Mouse (Mus musculus) adrenal gland, postnatal 14 days (tissue): ENCODE data around the gene Olfr1178. TPM values are rescaled to one million over a fixed set of nuclear protein-coding genes. Genes with fewer than 3 reads are reported as not detected.

ENCODE experiments used
- DNase-seq: peaks from one replicate; pipeline ENCODE4 v3.0.0; 2021; ENCODE audit warnings: mixed read lengths
- long read RNA-seq, 2 experiments: library from polyadenylated mRNA; stranded (forward); transcript quantifications; one replicate each; pipeline ENCODE4 v2.0.0; 2021
- total RNA-seq: library from RNA; stranded (reverse); gene quantifications from 2 replicates; pipeline ENCODE4 v1.2.3, GENCODE M21; 2021

The Olfr1178 gene
- not detected in 2 replicates for total RNA-seq
- long read RNA-seq, experiment 1 = 0 reads
- long read RNA-seq, experiment 2 = 0 reads

DNA sequence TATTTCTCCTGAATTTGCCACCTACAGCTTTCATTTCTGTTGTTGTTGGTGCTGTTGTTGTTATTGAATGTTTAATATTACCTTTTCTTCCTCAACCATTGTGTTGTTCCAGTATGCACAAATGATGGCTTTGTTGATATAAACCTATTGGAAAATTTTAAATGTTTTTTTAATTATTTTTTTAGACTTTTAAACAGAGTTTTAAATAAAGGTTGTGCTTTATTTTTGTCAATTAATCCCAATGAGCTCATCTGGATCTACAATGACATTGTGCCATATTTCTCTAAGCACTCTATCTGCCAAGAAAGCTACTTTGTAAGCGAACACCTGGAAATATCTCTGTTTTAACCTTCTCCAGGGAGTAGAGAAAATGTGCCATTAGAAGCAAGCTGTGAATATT lies at the start of gene Olfr1178:
Olfr1178 (plus strand) TSS at position 301 of the 400 bp plus-strand sequence.
- DNase-seq = no peak

DNA sequence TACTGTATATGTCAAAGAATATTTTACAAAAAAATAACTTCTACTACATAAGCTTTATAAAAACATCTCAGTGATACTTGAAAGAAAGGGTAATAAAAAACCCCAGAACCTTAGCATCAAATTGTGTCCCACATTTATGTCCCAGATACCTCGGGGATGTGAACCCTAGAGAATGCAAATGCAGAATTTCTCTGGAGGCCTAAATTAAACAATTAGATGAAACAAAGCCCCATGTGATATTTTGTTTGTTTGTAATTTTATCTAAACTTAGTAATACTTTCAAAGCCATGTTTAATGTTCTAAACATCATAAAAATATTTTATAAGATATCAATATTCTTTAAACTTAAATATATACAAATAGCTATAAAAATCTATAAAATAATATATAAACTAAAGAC lies 40.5 kb upstream of the Olfr1178 start, which contains the start of gene Olfr1177-ps:
Olfr1177-ps (minus strand) TSS at position 101 of the 400 bp plus-strand sequence.
- no peak for DNase-seq

DNA sequence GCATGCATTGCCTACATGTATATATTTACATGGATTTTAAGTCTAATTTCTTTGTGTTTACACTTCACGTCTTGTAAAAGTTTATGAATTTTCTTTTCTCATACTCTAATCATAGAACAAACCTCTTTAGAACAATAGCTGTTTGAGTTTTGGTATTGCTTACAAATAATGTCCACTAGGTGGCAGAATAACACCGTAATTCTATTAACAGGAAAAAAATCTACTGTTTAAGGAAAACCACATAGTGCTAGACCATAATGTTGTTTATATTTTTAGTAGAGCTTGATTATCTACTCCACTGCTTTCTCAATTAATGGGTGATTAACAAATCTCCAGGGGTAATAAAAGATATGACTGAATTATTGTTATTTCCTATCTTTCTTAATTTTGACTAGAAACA lies 30.6 kb upstream of the Olfr1178 start:
- no peak for DNase-seq

DNA sequence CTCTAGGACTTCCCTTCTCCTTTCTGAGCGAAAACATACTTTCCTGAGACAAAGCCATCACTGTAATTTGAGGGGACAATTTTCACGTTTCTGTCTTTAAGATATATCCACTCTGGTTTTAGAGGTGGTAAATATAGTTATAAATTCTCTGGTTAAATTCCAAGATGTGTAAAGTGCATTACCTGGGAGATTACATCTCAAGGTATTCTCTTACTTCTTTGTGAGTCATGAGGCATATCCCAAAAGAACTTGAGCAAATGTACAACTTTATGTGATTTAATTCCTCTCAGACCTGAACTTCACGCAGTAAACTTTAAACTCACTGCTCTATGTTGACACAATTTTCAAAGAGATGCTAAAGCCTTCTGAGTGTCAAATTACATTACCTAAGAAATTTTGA lies 19.5 kb downstream of the Olfr1178 start, which contains the start of gene Olfr1179:
Olfr1179 (minus strand) TSS at position 101 of the 400 bp plus-strand sequence.
- no peak for DNase-seq

DNA sequence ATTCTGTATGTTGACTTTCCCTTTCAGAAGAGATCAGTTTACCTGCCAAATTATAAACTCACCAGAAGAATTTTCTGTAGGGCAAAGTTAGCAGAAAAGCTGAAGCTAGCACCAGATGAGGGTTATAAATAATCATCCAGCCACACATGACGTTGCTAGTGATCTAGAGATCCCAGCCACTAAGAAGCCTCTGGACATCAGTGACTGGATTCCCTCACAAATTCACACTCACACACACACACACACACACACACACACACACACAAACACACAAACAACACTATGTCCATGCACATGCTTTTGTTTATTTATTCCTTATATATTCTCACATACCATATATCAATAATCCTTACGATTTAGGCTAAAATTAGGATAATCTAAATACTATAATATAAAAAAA lies 32.2 kb downstream of the Olfr1178 start, which contains the start of gene Olfr1180:
Olfr1180 (minus strand) TSS at position 101 of the 400 bp plus-strand sequence.
- no peak for DNase-seq

DNA sequence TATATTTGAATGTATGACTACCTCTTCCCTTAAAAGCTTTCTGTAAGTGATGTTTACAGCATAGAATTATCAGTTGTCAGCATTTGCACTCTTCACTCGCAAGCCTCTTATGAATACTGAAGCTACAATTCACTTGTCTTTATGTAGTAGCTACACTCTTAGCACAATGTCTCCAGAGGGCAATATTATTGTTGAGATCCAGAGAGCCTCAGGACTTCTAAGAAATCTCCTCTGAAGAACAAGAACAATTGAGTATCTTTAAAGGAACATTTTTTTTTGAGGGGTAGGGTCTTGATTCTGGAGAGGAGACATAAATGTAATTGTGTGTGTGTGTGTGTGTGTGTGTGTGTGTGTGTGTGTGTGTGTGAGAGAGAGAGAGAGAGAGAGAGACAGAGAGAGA lies 39.2 kb downstream of the Olfr1178 start, which contains the start of gene Olfr1181:
Olfr1181 (minus strand) TSS at position 101 of the 400 bp plus-strand sequence.
- DNase-seq = no peak

DNA sequence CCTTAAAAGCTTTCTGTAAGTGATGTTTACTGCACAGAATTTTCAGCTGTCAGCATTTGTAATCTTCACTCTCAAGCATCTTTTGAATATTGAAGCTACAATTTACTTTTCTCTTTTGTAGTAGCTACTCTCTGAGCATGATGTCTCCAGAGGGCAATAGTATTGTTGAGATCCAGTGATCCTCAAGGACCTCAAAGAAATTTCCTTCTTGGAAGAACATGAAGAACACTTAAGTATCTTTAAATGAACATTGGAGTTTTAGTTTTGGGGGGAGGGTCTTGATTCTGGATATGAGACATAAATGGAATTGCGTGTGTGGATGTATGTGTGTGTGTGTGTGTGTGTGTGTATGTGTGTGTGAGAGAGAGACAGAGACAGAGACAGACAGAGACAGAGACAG lies 62.2 kb downstream of the Olfr1178 start, which contains the start of gene Gm13757:
Gm13757 (minus strand) TSS at position 101 of the 400 bp plus-strand sequence.
- no peak for DNase-seq

Other genes starting within 250 kb of the Olfr1178 start
- gene Olfr1167, start 231.9 kb upstream of the Olfr1178 start, total RNA-seq = not detected in 2 replicates
- not detected in 2 replicates for gene Olfr1168, start 205.2 kb upstream of the Olfr1178 start, total RNA-seq
- gene Olfr1170, start 158.7 kb upstream of the Olfr1178 start, total RNA-seq = not detected in 2 replicates
- gene Olfr1173, start 107.2 kb upstream of the Olfr1178 start, total RNA-seq = not detected in 2 replicates
- gene Olfr1174-ps, start 71.9 kb upstream of the Olfr1178 start, total RNA-seq = not detected in 2 replicates
- gene Olfr1175-ps, start 59.8 kb upstream of the Olfr1178 start, total RNA-seq = not detected in 2 replicates
- not detected in 2 replicates for gene Olfr1176, start 50.3 kb upstream of the Olfr1178 start, total RNA-seq
- not detected in 2 replicates for gene Olfr1177-ps, start 40.6 kb upstream of the Olfr1178 start, total RNA-seq
- gene Olfr1179, start 19.4 kb downstream of the Olfr1178 start, total RNA-seq = not detected in 2 replicates
- not detected in 2 replicates for gene Olfr1180, start 32.1 kb downstream of the Olfr1178 start, total RNA-seq
- not detected in 2 replicates for gene Olfr1181, start 39.1 kb downstream of the Olfr1178 start, total RNA-seq
- not detected in 2 replicates for gene Gm13757, start 62.1 kb downstream of the Olfr1178 start, total RNA-seq
- not detected in 2 replicates for gene Olfr1183, start 67.8 kb downstream of the Olfr1178 start, total RNA-seq
- gene Olfr1184, start 96.5 kb downstream of the Olfr1178 start, total RNA-seq = not detected in 2 replicates
- gene Olfr1185-ps1, start 106.3 kb downstream of the Olfr1178 start, total RNA-seq = not detected in 2 replicates
- gene Olfr1186, start 131.5 kb downstream of the Olfr1178 start, total RNA-seq = not detected in 2 replicates
- not detected in 2 replicates for gene Olfr1188, start 169.9 kb downstream of the Olfr1178 start, total RNA-seq
- gene Olfr1189, start 199.4 kb downstream of the Olfr1178 start, total RNA-seq = not detected in 2 replicates